Mouse (Mus musculus): ENCODE measurements at regions not wholly inside any gene's neighbourhood (a gene's known extent, or its start where the extent isn't known, plus 50 kb on each side); places are given as distances from the start of the nearest gene placed in this dataset.

DNA sequence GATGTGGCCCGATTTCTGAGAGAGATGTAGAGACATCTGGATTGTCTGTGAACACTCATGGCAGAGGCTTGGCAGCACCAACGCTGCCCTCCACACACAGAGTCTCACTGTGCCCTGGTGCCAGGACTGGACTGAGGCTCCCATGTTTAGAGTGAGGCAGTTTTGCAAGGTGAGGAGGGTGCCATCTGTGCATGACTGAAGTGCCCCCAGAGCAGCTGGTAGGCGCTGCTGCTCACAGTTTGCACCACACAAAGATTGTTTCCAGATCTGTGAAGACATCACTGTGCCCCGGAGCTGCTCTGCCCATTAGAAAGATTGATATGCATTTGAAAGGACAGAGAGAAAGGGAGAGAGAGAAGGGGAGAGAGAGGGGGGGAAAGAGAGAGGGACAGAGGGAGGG, 510.6 kb upstream of the Zdhhc25 start:
- Histone ChIP-seq H3K27ac (ENCODE audit: control insufficient read depth, insufficient read depth, low read depth, low read length, poor library complexity) (no peak overlapping the region), H3K4me3 (replicated peaks; ENCODE audit: control insufficient read depth, low read depth, low read length) (no peak overlapping the region), H3K4me1 (ENCODE audit: control insufficient read depth, insufficient read depth, low read length) (no peaks in the 10 kb centered on the region)
- WGBS: 56% methylated on average over 4 of the region's 4 CpGs
- TF ChIP-seq CTCF (IDR thresholded peaks at IDR 0.05; ENCODE audit: control insufficient read depth, insufficient read depth, low read length) (no peak), POLR2A (IDR thresholded peaks at IDR 0.05; ENCODE audit: borderline replicate concordance, control insufficient read depth, low read depth, low read length) (no peak)

DNA sequence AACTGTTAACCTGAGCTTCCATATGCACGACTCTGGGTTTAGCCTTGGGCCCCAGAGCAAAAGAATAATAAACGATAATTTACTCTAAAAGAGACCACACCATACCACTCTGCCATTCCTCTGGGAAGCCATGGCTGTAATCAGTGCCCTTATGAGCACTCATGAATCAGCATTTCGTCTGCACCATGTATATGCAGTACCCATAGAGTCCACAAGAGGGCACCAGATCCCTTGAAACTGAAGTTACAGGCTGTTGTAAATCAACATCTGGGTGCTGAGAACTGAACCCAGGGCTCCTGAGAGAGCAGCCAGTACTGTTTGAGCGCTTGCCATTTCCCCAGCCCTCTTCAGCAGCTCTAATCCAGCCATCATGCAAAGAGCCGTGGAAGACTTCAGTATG, 508.7 kb upstream of the Zdhhc25 start:
- H3K4me1 ChIP-seq (ENCODE audit: control insufficient read depth, insufficient read depth, low read length): no peaks in the 10 kb centered on the region
- H3K4me3 ChIP-seq (replicated peaks; ENCODE audit: control insufficient read depth, low read depth, low read length): no peak overlapping the region
- WGBS: 81% methylated on average over 5 of the region's 5 CpGs
- TF ChIP-seq CTCF (IDR thresholded peaks at IDR 0.05; ENCODE audit: control insufficient read depth, insufficient read depth, low read length) (no peak), POLR2A (IDR thresholded peaks at IDR 0.05; ENCODE audit: borderline replicate concordance, control insufficient read depth, low read depth, low read length) (no peak)
- no peak overlapping the region for H3K27ac ChIP-seq (ENCODE audit: control insufficient read depth, insufficient read depth, low read depth, low read length, poor library complexity)

DNA sequence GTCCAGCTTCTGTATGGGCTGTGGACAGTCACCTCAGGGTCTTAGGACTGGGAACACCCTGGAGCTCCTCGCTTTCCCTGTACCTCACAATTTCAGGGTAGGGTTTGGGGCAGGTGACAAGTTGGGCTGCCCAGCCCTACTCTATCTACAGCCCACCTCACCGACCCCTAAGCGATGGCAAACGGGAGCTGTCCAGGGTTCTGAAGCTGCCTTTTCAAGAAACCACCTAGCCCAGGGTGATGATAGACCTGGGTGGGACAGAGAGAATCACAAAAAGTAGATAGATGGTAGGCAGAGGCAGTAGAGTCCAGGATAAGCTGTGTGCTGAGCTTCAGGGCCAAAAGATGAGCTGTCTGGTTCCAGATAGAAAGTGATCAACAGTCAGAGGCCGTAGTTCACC, 479.7 kb upstream of the Zdhhc25 start:
- WGBS: 45% methylated on average over 5 of the region's 5 CpGs
- no peaks in the 10 kb centered on the region for H3K4me1 ChIP-seq (ENCODE audit: control insufficient read depth, insufficient read depth, low read length)

DNA sequence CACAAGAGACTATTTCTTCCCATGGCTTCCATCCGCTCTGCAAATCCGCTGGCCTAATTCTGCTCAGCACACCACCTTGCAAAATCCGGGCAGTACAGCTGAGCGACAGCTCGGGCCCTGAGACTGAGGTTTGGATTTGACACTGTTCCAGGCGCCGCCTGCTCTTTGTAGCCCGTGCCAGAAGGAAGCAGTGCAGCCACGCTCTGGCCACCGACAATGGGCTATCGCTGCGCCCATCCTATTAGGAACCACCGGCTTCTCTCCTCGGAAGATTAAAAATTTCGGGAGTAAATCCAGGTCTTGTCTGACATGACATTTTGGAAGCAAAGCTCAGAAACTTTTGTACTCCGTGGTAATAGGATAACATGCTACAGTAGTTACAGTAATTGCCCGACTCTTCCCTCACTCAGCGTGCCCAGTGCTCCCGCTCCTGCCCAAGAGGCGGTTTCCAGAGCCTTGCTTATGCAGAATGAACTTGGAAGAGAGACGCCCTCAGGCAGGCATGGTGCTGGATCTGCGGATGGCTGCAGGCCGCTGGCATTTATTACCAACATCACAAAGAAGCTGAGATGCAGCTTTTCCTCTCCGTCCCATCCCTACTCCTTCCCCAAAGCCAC, 476.1 kb upstream of the Zdhhc25 start:
- H3K27ac ChIP-seq (ENCODE audit: control insufficient read depth, insufficient read depth, low read depth, low read length, poor library complexity): no peak overlapping the region
- H3K4me1 ChIP-seq (ENCODE audit: control insufficient read depth, insufficient read depth, low read length): no peaks in the 10 kb centered on the region
- WGBS: 81% methylated on average over 24 of the region's 24 CpGs
- TF ChIP-seq POLR2A (IDR thresholded peaks at IDR 0.05; ENCODE audit: borderline replicate concordance, control insufficient read depth, low read depth, low read length): no peak
- no peak for TF ChIP-seq CTCF (IDR thresholded peaks at IDR 0.05; ENCODE audit: control insufficient read depth, insufficient read depth, low read length)
- no peak overlapping the region for H3K4me3 ChIP-seq (replicated peaks; ENCODE audit: control insufficient read depth, low read depth, low read length)

More for the DNA sequence above, 479.7 kb upstream of the Zdhhc25 start:
- H3K4me3 ChIP-seq (replicated peaks; ENCODE audit: control insufficient read depth, low read depth, low read length): no peak overlapping the region
- TF ChIP-seq POLR2A (IDR thresholded peaks at IDR 0.05; ENCODE audit: borderline replicate concordance, control insufficient read depth, low read depth, low read length): no peak
- TF ChIP-seq CTCF (IDR thresholded peaks at IDR 0.05; ENCODE audit: control insufficient read depth, insufficient read depth, low read length): no peak
- H3K27ac ChIP-seq (ENCODE audit: control insufficient read depth, insufficient read depth, low read depth, low read length, poor library complexity): no peak overlapping the region

DNA sequence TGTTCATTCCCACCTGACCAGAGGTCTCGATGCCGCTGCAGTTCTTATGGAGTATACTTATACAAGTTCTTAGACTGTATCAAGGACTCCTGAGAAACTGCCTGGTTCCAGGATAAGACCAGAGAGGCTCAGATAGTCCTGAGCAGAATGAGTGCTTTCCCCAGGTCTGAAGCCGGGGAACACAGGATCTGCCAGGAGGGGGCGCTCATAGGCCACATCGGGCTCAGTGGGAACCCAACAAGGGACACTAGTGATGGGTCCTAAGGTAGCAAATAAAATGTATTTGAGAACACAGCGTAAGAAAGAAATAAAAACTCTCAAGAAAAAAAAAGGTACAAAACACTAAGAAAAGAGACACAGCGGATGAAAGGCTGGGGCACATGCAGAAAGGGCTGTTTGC, 454.0 kb upstream of the Zdhhc25 start:
- WGBS: 47% methylated on average over 7 of the region's 7 CpGs
- Histone ChIP-seq H3K4me1 (ENCODE audit: control insufficient read depth, insufficient read depth, low read length) (no peaks in the 10 kb centered on the region), H3K27ac (ENCODE audit: control insufficient read depth, insufficient read depth, low read depth, low read length, poor library complexity) (no peak overlapping the region), H3K4me3 (replicated peaks; ENCODE audit: control insufficient read depth, low read depth, low read length) (no peak overlapping the region)
- TF ChIP-seq CTCF (IDR thresholded peaks at IDR 0.05; ENCODE audit: control insufficient read depth, insufficient read depth, low read length): no peak
- TF ChIP-seq POLR2A (IDR thresholded peaks at IDR 0.05; ENCODE audit: borderline replicate concordance, control insufficient read depth, low read depth, low read length): no peak

DNA sequence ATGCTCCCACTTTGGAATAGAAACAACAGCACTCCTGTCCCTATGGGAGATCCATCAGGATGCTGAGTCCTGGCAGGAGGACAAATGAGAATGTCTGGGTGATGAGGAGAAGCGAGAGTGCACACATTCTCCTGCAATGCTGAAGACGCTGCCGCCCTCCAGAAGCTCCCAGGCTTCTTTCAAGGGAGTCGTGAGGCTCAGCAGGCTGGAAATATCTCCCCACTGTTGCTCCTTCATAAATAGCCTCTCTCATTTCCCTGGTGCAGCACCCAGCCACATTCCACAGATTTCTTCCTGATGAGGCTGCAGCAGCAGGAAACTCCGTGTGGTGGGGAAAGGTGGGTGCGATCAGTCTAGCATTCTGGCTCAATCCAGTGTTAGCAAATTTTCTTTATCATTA, 448.9 kb upstream of the Zdhhc25 start:
- 69% methylated on average over 6 of the region's 6 CpGs for WGBS
- no peak overlapping the region for H3K27ac ChIP-seq (ENCODE audit: control insufficient read depth, insufficient read depth, low read depth, low read length, poor library complexity)
- no peak overlapping the region for H3K4me3 ChIP-seq (replicated peaks; ENCODE audit: control insufficient read depth, low read depth, low read length)
- H3K4me1 ChIP-seq (ENCODE audit: control insufficient read depth, insufficient read depth, low read length): no peaks in the 10 kb centered on the region
- TF ChIP-seq CTCF (IDR thresholded peaks at IDR 0.05; ENCODE audit: control insufficient read depth, insufficient read depth, low read length) (no peak), POLR2A (IDR thresholded peaks at IDR 0.05; ENCODE audit: borderline replicate concordance, control insufficient read depth, low read depth, low read length) (no peak)

DNA sequence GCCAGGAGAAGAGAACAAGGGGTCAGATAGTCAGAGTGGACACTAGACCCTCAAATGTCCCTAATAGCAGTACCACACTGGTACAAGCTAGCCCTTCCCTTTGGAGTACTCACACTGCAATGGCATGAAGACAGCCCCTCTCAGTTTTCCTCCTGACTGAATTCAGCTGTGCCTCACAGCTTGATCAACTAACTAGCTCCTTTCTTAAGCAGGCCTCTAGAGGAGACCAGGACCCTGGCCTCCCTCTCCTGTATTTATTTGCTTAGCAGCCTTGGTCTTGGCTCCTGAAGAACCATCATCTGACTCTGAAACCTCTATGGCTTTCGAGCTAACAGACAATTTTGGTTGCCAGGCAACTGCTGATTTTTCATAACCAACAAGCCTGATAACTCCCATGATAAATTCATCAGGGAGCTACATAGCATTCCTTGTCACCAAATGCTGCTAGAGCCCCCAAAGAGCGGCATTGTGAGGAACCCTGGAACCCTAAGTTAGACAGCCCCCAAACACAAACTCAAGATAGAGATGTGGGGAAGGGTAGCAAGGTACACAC, 440.4 kb upstream of the Zdhhc25 start:
- whole genome bisulfite sequencing: 49% methylated on average over 2 of the region's 2 CpGs

DNA sequence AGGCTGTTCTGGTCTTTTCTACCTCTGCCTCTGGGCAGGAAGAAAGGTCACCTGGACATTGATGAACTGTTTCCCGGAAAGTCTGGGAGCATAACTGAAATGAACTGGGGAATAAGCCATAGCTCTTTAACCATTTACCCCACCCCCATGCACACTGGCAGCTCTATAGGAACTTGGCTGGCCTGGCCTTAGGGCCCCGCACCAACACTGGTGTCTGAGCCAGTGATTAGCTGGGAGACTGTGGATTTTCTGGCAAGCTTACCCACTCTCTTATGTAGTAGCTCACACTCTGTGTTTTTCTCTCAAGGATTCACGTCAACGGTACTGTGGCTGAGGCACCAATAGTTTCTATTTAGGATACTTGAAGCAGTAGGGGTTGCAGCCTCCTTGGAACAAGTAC, 439.8 kb upstream of the Zdhhc25 start:
- no peaks in the 10 kb centered on the region for H3K4me1 ChIP-seq (ENCODE audit: control insufficient read depth, insufficient read depth, low read length)
- no peak overlapping the region for H3K27ac ChIP-seq (ENCODE audit: control insufficient read depth, insufficient read depth, low read depth, low read length, poor library complexity)
- TF ChIP-seq POLR2A (IDR thresholded peaks at IDR 0.05; ENCODE audit: borderline replicate concordance, control insufficient read depth, low read depth, low read length): no peak
- TF ChIP-seq CTCF (IDR thresholded peaks at IDR 0.05; ENCODE audit: control insufficient read depth, insufficient read depth, low read length): no peak
- WGBS: 77% methylated on average over 4 of the region's 4 CpGs
- no peak overlapping the region for H3K4me3 ChIP-seq (replicated peaks; ENCODE audit: control insufficient read depth, low read depth, low read length)

More for the DNA sequence above, 440.4 kb upstream of the Zdhhc25 start:
- H3K27ac ChIP-seq (ENCODE audit: control insufficient read depth, insufficient read depth, low read depth, low read length, poor library complexity): no peak overlapping the region
- no peak overlapping the region for H3K4me3 ChIP-seq (replicated peaks; ENCODE audit: control insufficient read depth, low read depth, low read length)
- no peak for TF ChIP-seq CTCF (IDR thresholded peaks at IDR 0.05; ENCODE audit: control insufficient read depth, insufficient read depth, low read length)
- no peak for TF ChIP-seq POLR2A (IDR thresholded peaks at IDR 0.05; ENCODE audit: borderline replicate concordance, control insufficient read depth, low read depth, low read length)
- H3K4me1 ChIP-seq (ENCODE audit: control insufficient read depth, insufficient read depth, low read length): no peaks in the 10 kb centered on the region

DNA sequence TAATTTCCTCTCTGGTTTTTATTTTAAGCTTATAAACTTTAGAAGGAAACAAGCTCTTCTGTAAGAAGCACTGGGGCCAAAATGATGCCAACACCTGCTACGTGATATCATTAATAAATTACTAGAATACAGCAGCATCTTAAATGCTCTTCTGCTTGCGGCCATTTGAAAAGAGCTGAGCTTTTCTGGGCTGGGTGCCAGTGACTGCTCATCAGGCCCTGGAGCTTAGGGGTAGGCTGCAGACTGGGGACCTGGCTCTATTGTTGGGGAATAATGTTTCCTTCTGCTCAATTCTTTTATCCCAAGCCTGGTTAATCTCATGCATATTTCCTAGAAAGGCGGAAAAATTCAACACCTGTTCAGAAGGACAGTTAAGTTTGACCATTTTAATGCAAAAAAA, 436.7 kb upstream of the Zdhhc25 start:
- no peak overlapping the region for H3K4me3 ChIP-seq (replicated peaks; ENCODE audit: control insufficient read depth, low read depth, low read length)
- 74% methylated on average over 3 of the region's 3 CpGs for WGBS
- H3K4me1 ChIP-seq (ENCODE audit: control insufficient read depth, insufficient read depth, low read length): no peaks in the 10 kb centered on the region
- no peak overlapping the region for H3K27ac ChIP-seq (ENCODE audit: control insufficient read depth, insufficient read depth, low read depth, low read length, poor library complexity)
- TF ChIP-seq POLR2A (IDR thresholded peaks at IDR 0.05; ENCODE audit: borderline replicate concordance, control insufficient read depth, low read depth, low read length): no peak
- TF ChIP-seq CTCF (IDR thresholded peaks at IDR 0.05; ENCODE audit: control insufficient read depth, insufficient read depth, low read length): no peak

All from bone marrow, adult 2 months (tissue).